Mouse (Mus musculus) neural tube, embryonic 15.5 days (tissue): ENCODE results near the gene Fam171a2. TPM values are rescaled to one million over a fixed set of nuclear protein-coding genes. Genes with fewer than 3 reads are reported as not detected.

ENCODE experiments used
- ATAC-seq: fragments of 200-750 bp; cut with Nextera tagmentation; 2 replicates; pipeline ENCODE4 v1.8.0; 2017; ENCODE audit warnings: mild to moderate bottlenecking, moderate TSS enrichment, moderate library complexity; ENCODE audit not compliant: low FRiP score
- H3K27ac ChIP-seq: fragments of 300-500 bp; sonication (generic); replicated peaks from 2 replicates; pipeline ENCODE4 v1.5.1; 2015; ENCODE audit warnings: mild to moderate bottlenecking, inconsistent platforms
- H3K27me3 ChIP-seq: fragments of 300-500 bp; sonication (generic); replicated peaks from 2 replicates; pipeline ENCODE4 v1.6.1; 2015; ENCODE audit warnings: inconsistent platforms
- H3K36me3 ChIP-seq: fragments of 300-500 bp; sonication (generic); 2 replicates; pipeline ENCODE4 v1.6.1; 2015; ENCODE audit warnings: inconsistent platforms
- H3K4me1 ChIP-seq: fragments of 300-500 bp; sonication (generic); 2 replicates; pipeline ENCODE4 v1.6.1; 2015; ENCODE audit warnings: inconsistent platforms
- H3K4me2 ChIP-seq: fragments of 300-500 bp; sonication (generic); 2 replicates; pipeline ENCODE4 v1.6.1; 2015; ENCODE audit warnings: inconsistent platforms, mild to moderate bottlenecking, moderate library complexity
- H3K4me3 ChIP-seq: fragments of 300-500 bp; sonication (generic); replicated peaks from 2 replicates; pipeline ENCODE4 v1.5.1; 2015; ENCODE audit warnings: mild to moderate bottlenecking, inconsistent platforms
- H3K9ac ChIP-seq: fragments of 300-500 bp; sonication (generic); replicated peaks from 2 replicates; pipeline ENCODE4 v1.6.1; 2015; ENCODE audit warnings: mild to moderate bottlenecking, inconsistent platforms
- H3K9me3 ChIP-seq: fragments of 300-500 bp; sonication (generic); replicated peaks from 2 replicates; pipeline ENCODE4 v1.6.1; 2016; ENCODE audit warnings: inconsistent platforms
- WGBS: fragments of 180-500 bp; shearing (Covaris S2); methylation state at CpG from one replicate; pipeline ENCODE4 v1.1.7; 2015; ENCODE audit warnings: mixed read lengths; 5-methylcytosine and 5-hydroxymethylcytosine counted together
- polyA plus RNA-seq: library from polyadenylated mRNA; unstranded; fragments of >200 nt; fragmentation: Nextera tagmentation; extraction: Ambion mirVana; gene quantifications from 2 replicates; pipeline ENCODE4 v1.2.1, GENCODE M21; 2015

Gene Fam171a2
- polyA plus RNA-seq, 1 experiment from 2014 or later: 28.3 TPM

DNA sequence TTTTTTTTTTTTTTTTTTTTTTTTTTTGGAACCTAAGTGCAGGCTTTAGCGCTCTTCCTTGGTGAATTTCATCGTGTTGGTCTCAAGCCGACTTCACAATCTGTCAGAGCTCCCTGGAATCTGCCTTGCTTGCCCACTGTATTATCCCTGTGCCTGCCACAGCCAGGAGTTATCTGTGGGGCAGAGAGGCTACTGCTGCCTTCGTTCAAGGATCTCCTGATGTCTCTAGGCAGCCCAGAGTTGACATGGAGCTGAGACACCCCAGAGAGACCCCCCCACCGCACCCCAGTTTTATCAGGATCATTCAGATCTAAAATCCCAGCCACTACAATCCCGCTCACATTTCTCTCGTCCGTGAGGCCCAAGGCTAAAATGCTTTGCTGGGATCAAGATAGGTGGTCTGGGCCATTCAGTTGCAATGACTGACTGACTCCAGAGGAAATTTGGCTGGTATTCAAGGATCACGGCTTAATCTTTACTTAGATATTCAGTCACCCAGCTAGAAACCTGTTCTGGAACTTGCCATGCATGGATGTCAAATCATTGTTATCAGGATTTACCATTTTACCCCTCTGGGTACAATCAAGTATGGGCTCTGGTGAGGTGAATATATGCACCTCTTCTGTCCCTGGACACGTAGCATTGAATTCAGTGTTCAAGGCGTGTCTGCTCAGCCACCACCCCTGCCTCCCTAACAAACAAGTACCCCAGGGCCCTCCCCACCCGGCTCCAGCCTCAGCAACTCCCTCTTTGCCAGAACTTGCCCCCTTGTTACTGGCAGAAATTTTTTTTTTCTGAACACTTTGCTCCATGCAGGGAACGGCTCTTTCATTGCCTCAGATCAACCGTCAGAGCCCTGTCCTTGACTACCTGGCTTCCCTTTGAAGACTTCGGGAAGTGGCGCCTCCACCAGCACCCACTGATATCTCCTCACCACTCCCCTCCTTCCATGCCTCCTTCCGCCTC, 1.8 kb upstream of the Fam171a2 start:
- peaks cover 34% of the 10 kb centered on the region for H3K4me1 ChIP-seq
- 0 out of 2 replicates have a peak, but pooled peaks cover 14% of the 10 kb centered on the region for H3K27me3 ChIP-seq
- WGBS: 46% methylated on average over 17 of the region's 17 CpGs
- H3K27ac ChIP-seq: no peak overlapping the region
- H3K36me3 ChIP-seq: no peaks in the 10 kb centered on the region
- H3K4me3 ChIP-seq: no peak overlapping the region
- H3K4me2 ChIP-seq: no peak overlapping the region
- H3K9me3 ChIP-seq: no peaks in the 10 kb centered on the region
- no peak overlapping the region for H3K9ac ChIP-seq
- ATAC-seq: no peak

DNA sequence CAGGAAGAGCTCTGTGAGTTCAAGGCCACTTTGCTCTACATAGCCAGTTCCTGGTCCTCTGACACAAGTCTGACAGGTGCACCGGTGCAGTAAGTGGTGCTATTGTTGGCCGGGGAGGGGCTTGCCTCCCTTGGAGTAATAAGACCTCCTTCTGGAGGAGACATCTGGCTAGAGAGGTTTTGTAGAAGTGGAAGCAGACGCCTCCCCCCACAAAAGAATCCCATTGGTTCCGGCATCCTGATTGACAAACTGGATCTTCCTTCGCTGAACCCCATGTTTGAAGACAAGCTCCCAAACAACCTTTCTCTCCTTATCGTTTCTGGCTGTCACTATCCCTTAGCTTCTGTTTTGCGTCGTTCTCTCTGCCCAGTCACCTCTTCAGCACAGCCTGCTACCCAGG, 845 bp upstream of the Fam171a2 start:
- Histone ChIP-seq H3K27me3 (0 out of 2 replicates have a peak, but pooled peaks cover 11% of the 10 kb centered on the region), H3K4me2 (peak overlapping the region; percentile 87), H3K4me3 (peak overlapping the region; percentile 96), H3K4me1 (peaks cover 42% of the 10 kb centered on the region), H3K9ac (no peak overlapping the region), H3K9me3 (no peaks in the 10 kb centered on the region), H3K36me3 (peaks cover 7% of the 10 kb centered on the region; the same call in 1 of the 2 replicates), H3K27ac (no peak overlapping the region)
- no peak for ATAC-seq
- 19% methylated on average over 8 of the region's 8 CpGs for WGBS

DNA sequence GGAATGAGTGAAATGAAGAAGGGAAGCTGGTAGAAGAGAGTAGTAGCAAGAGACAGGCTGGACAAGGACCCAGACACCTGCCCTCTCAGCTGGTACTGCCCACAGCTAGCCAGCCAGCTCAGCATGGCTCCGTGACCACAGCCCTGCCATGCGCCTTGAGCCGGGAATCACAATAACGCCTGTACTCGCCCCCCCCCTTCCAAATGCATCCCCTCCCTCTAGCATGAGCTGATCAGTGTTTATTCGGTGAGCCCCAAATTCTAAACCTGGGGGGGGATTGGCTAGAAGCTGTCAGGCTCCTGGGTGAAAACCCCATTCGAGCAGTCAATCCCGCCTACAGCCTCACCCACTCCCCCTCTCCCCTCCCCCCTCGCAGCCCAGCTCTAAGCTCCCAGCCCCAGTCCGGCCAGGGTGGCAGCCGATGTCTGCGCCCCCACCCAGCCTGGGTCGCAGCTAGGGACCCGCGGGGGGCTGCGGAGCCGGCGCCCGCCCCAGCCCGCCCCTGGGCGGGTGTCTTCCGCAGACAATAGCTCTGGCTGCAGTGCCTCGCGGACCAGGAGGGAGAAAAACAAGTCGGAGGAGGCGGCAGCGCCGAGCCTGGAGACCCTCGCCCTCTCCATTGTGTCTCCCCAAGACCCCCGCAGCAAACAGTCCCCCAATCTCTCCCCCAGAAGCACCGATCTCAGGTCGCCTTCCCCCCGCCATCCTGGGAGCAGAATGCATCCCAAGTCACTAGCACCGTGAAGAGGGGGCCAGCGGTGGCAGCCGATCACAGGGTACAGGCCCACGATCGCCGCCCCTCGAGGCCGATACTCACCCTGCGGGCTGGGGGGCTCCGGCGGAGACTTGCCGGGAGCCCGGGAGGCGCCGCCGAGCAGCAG, 661 bp downstream of the Fam171a2 start:
- Histone ChIP-seq H3K4me2 (peak overlapping the region; percentile 87), H3K36me3 (peaks cover 18% of the 10 kb centered on the region), H3K27me3 (0 out of 2 replicates have a peak, but pooled peaks cover 4% of the 10 kb centered on the region), H3K9ac (peak overlapping the region; percentile 100), H3K27ac (peak overlapping the region; percentile 98), H3K4me1 (peaks cover 42% of the 10 kb centered on the region), H3K4me3 (peak overlapping the region; percentile 96), H3K9me3 (no peaks in the 10 kb centered on the region)
- peak; percentile 69 for ATAC-seq
- WGBS: under 1% methylated on average over 40 of the region's 49 CpGs

DNA sequence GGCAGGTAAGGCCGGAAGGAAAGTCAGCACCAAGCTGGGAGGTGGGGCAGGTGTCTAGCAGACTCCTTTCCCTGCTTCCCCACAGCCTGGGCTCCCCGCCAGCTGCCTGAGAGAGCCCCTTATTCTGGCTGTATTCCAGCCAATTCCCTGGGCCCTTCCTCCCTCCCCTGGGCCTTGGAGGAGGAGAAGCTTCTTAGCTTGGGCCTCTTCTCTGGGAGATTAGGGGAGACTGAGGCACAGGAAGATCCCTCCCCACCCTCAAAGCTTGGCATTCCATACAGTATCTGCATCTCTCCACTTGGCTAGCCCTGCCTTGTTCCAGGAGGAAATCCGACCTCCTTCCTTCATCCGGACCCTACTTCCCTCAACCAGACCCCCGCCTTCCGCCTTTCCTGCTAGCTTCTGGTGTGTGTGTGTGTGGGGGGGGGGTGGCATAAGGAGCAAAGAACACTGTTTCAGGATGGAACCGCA, 1.6 kb downstream of the Fam171a2 start:
- no peaks in the 10 kb centered on the region for H3K9me3 ChIP-seq
- peaks cover 26% of the 10 kb centered on the region for H3K36me3 ChIP-seq
- H3K27ac ChIP-seq: peak overlapping the region; percentile 98
- peak; percentile 21 for ATAC-seq
- peak overlapping the region; percentile 87 for H3K4me2 ChIP-seq
- peak overlapping the region; percentile 96 for H3K4me3 ChIP-seq
- peak overlapping the region; percentile 100 for H3K9ac ChIP-seq
- WGBS: 10% methylated on average over 7 of the region's 7 CpGs
- H3K27me3 ChIP-seq: 0 out of 2 replicates have a peak, but pooled peaks cover under 1% of the 10 kb centered on the region
- H3K4me1 ChIP-seq: peaks cover 42% of the 10 kb centered on the region

DNA sequence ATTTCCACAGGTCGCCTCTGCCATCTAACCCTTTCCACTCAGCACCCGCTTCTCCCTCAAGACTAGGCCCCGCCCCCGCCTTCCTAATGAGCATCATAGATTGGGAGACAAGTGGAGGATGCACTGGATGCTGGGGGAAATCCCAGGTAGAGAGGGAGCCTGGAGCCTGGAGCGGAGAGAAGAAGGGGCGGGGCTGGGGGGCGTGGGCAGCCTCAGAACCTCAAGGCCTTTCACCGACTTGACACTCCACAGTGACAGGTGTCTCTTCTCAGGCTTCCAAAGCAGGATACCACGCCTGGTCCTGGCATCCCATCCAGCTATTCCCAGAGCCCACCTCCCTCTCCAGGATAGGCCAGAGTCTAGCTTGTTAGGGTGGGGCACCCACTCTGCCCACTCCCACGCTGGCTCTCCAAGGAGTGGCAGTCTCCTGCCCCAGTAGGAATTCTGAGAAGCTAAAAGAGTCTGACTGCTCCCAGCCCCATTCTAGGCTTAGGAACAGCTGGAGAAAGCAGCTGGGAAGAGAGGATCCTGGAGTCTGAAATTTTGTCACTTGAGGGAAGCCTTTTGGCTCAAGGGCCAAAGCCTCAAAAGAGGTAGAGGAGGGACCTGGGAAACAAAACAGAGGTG, 2.1 kb downstream of the Fam171a2 start:
- Histone ChIP-seq H3K27me3 (no peaks in the 10 kb centered on the region), H3K27ac (peak overlapping the region; percentile 98), H3K9ac (peak overlapping the region; percentile 100), H3K4me3 (peak overlapping the region; percentile 96), H3K4me1 (peaks cover 42% of the 10 kb centered on the region), H3K36me3 (peaks cover 31% of the 10 kb centered on the region), H3K9me3 (no peaks in the 10 kb centered on the region), H3K4me2 (peak overlapping the region; percentile 87)
- no peak for ATAC-seq
- WGBS: 14% methylated on average over 10 of the region's 10 CpGs

DNA sequence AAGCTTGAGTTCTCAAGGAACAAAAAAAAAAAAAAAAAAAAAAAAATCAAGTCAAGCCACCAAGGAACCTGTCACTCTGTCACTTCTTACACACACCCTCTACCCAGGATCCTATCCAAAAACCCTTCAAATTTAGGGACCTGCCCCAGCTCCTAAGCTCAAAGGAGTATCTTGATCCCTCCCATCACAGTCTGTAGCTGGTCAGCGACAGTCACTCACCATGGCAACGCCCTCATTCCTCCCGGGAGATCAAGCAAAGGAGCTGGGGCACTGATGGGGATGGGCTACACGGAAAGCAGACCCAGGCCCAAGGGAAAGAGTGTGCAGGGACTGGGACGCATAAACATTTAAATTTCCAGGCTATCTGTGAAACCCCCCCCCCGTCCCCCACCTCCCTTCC, 2.7 kb downstream of the Fam171a2 start:
- peak overlapping the region; percentile 87 for H3K4me2 ChIP-seq
- H3K36me3 ChIP-seq: peaks cover 37% of the 10 kb centered on the region
- no peaks in the 10 kb centered on the region for H3K9me3 ChIP-seq
- H3K27me3 ChIP-seq: no peaks in the 10 kb centered on the region
- WGBS: 5% methylated on average over 6 of the region's 6 CpGs
- no peak for ATAC-seq
- H3K9ac ChIP-seq: no peak overlapping the region
- H3K27ac ChIP-seq: no peak overlapping the region
- peak overlapping the region; percentile 96 for H3K4me3 ChIP-seq
- peaks cover 42% of the 10 kb centered on the region for H3K4me1 ChIP-seq

DNA sequence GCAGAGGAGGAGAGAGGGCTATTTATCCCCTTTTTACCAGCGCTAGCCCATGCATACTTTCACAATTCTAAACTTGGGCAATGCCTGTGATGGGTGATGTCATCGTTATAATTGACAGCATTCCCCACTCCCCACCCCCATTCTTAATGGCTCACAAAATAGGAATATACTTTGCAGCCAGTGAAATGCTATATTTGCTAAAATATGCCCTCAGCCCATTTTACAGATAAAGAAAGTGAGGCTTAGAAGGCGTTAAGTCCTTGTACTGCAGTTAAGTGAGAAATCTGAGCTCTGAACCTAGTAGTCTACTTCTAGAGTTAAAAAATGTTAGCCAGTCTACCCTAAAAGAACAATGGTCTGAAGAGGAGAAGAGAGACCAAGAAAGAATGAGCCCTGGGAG, 3.2 kb downstream of the Fam171a2 start:
- peaks cover 43% of the 10 kb centered on the region for H3K4me1 ChIP-seq
- 80% methylated on average over 3 of the region's 3 CpGs for WGBS
- H3K4me2 ChIP-seq: peak overlapping the region; percentile 87
- no peaks in the 10 kb centered on the region for H3K27me3 ChIP-seq
- no peak for ATAC-seq
- H3K4me3 ChIP-seq: no peak overlapping the region
- no peak overlapping the region for H3K9ac ChIP-seq
- peaks cover 42% of the 10 kb centered on the region for H3K36me3 ChIP-seq
- no peak overlapping the region for H3K27ac ChIP-seq
- no peaks in the 10 kb centered on the region for H3K9me3 ChIP-seq

DNA sequence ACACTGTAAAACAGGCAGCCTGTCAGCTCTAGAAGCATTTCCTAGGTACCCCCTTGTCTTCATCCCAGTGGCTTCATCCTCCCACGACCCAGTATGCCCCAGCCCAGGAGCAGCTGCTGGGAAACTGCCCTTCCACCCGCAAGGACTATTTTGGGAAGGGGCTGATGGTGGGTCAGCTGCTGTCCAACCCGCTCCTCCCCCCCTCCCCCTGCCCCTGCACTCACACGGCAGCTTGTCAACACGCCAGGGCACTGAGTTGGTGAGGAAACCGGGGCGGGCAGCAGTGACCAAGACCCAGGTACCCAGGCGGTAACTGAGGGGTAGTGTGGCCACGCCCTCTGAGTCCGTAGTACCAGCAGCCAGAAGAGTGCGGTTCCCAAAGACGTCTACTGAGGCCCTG, 3.7 kb downstream of the Fam171a2 start:
- H3K27me3 ChIP-seq: no peaks in the 10 kb centered on the region
- no peaks in the 10 kb centered on the region for H3K9me3 ChIP-seq
- H3K36me3 ChIP-seq: peaks cover 48% of the 10 kb centered on the region
- H3K27ac ChIP-seq: no peak overlapping the region
- H3K9ac ChIP-seq: no peak overlapping the region
- H3K4me3 ChIP-seq: no peak overlapping the region
- H3K4me1 ChIP-seq: peaks cover 48% of the 10 kb centered on the region
- no peak for ATAC-seq
- H3K4me2 ChIP-seq: no peak overlapping the region
- WGBS: 63% methylated on average over 12 of the region's 12 CpGs

DNA sequence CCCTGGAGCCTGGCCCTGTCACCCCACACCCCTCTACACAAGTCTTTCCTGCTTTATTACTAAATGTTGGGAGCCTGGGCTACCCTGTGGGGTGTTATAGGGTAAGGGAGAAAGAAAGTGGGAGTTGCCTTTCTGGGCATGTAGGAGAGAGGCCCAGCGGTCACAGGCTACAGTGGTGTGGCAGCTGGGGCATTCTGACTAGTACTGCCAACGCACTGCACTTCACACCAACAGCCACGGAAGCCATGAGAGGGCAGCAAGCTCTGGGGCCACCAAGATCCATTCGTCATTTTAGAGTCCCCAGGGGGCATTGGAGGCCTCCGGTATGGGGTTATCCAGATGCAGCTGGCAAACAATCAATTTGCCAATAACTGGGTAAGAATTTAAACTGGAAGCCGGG, 5.4 kb downstream of the Fam171a2 start:
- Histone ChIP-seq H3K27ac (no peak overlapping the region), H3K27me3 (no peaks in the 10 kb centered on the region), H3K4me2 (no peak overlapping the region), H3K4me3 (no peak overlapping the region), H3K9ac (no peak overlapping the region), H3K36me3 (peaks cover 53% of the 10 kb centered on the region), H3K4me1 (peaks cover 52% of the 10 kb centered on the region), H3K9me3 (no peaks in the 10 kb centered on the region)
- 68% methylated on average over 6 of the region's 6 CpGs for WGBS
- no peak for ATAC-seq

DNA sequence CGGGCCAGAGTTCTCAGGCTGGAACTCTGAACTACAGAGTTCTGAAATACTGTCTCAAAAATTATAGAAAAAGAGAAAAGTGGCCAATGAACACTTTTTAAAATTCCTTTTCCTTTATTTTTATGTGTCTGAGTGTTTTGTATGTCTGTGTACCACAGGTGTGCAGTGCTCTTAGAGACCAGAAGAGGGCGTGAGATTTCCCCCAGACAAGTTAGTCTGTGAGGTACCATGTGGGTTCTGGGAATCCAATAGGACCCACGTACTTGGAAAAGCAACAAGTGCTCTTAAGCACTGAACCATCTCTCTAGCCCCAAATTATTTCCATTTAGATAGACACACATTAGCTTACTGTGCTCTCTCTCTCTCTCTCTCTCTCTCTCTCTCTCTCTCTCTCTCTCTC, 6.0 kb downstream of the Fam171a2 start:
- no peak overlapping the region for H3K9ac ChIP-seq
- H3K36me3 ChIP-seq: peaks cover 58% of the 10 kb centered on the region
- no peaks in the 10 kb centered on the region for H3K27me3 ChIP-seq
- H3K4me2 ChIP-seq: no peak overlapping the region
- peaks cover 54% of the 10 kb centered on the region for H3K4me1 ChIP-seq
- no peak overlapping the region for H3K27ac ChIP-seq
- ATAC-seq: no peak
- no peaks in the 10 kb centered on the region for H3K9me3 ChIP-seq
- WGBS: 78% methylated on average over 3 of the region's 3 CpGs
- H3K4me3 ChIP-seq: no peak overlapping the region

DNA sequence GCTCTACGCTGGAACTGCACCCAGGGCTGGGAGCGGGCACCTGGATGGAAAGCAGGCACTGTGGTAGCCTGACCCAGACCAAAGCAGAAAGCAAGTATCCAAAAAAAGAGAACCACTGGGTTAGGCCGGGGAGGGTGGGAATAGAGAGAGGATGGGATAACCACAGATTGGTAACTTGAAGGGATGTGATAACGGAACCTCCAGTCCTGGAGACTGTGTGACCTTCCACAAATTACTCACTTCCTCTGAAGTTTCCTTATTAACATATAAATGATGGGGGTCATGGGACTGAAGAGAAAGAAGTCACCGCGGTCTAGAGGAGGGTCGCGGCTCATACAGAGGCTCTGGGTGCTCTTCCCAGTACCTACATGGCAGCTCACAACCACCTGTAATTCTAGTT, 7.2 kb downstream of the Fam171a2 start:
- Histone ChIP-seq H3K4me1 (peaks cover 46% of the 10 kb centered on the region), H3K36me3 (peaks cover 69% of the 10 kb centered on the region), H3K4me2 (no peak overlapping the region), H3K27ac (no peak overlapping the region), H3K27me3 (no peaks in the 10 kb centered on the region), H3K9ac (no peak overlapping the region), H3K4me3 (no peak overlapping the region), H3K9me3 (no peaks in the 10 kb centered on the region)
- no peak for ATAC-seq
- 81% methylated on average over 8 of the region's 8 CpGs for whole genome bisulfite sequencing
